Mouse (Mus musculus) kidney, postnatal 4 days (tissue): ENCODE measurements around the gene Ncam1.

Experiments used
- DNase-seq, 2 experiments: peaks; one replicate each; pipeline ENCODE4 v3.0.0; 2021; ENCODE audit warnings: mixed read lengths in 2 of 2

Gene Ncam1

GRCm38 (mm10) chr9:49751466-49751865 lies 47.3 kb downstream of the Ncam1 start:
- no peak for DNase-seq

DNA sequence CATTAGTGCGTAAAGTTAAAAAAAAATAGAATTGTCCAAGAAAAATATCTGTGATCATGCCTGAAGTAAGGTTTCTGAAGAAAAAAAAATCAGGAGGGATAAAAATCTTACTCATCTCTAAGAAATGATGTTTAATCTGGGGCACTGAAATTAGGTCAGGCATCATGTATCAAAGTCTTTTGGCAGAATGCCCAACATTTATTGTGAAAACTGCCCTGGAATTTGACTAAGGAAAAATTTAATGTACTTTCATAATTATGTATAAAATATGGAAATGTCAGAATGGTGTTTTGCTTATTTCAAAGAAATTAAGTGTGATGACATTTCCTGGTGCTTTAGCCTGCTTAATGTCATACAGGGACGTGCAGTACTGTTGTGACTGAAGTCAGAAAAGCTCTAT lies 52.5 kb downstream of the Ncam1 start:
- no peak for DNase-seq

DNA sequence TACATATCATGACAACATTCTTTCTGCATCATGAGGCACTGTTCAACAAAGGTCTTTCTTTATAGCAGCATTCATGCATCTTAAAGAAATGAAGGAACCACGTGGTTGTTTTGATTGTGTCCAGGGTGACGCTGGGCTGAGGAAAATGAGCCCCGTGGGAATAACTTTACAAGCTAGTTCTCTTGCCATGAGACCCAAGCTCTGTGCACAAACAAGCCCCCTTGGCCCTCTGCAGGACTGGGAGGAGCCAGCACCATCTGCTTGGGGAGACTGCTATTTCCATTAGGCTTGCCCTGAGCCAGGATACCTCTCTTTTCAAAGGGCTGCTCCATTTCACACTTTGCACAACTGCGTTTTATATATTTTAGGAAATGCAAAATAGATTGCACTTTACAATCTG lies 53.0 kb downstream of the Ncam1 start:
- DNase-seq, result peak; percentile 42 to 53

- DNase-seq, result no peak
Measured at GRCm38 (mm10) chr9:49744286-49744685, 54.4 kb downstream of the Ncam1 start.

- no peak for DNase-seq
Measured at GRCm38 (mm10) chr9:49739935-49740334, 58.8 kb downstream of the Ncam1 start.

GRCm38 (mm10) chr9:49738546-49738945 lies 60.2 kb downstream of the Ncam1 start:
- DNase-seq, result no peak

DNA sequence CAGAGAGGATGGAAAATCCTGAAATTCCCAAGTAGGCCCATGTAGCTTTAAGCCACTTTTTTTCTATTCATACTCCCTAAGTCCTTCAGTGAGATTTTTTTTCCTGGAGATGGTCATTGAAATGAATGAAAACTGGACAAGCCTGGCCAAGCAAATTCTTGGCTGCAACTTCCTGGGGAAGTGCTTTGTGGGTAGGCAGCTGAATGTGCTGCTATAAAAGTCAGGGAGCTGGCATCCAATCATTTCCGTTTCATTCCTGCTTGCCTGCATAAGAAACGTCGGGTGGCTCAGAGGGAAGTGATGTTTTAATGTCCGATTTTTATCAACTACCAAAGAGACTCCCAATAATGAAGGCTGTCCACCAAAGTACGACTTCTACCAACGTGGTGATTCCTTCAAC lies 61.6 kb downstream of the Ncam1 start:
- no peak for DNase-seq

GRCm38 (mm10) chr9:49734348-49735007 lies 64.2 kb downstream of the Ncam1 start:
- no peak for DNase-seq

- no peak for DNase-seq
Measured at GRCm38 (mm10) chr9:49733726-49734125, 65.0 kb downstream of the Ncam1 start.

- no peak for DNase-seq
Measured at GRCm38 (mm10) chr9:49729479-49729878, 69.2 kb downstream of the Ncam1 start.

DNA sequence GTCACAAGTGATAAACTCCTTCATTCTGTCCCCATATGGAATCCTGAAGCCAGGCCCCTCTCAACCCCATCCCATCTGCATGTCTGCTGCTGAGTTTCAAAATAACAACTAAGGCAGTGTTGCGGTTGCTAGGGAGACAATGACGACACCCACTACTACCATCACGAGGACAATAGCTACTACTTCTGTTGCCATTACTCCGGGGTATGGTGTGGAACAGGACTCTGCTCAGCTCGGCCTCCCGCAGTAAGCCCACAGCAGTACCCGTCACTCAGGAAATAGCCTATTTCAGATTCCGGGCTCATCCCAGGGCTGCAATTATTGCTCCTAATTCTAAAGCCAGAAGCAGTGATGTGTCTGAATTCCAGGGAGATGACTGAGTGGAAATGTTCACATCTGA lies 70.5 kb downstream of the Ncam1 start:
- DNase-seq, result no peak

DNA sequence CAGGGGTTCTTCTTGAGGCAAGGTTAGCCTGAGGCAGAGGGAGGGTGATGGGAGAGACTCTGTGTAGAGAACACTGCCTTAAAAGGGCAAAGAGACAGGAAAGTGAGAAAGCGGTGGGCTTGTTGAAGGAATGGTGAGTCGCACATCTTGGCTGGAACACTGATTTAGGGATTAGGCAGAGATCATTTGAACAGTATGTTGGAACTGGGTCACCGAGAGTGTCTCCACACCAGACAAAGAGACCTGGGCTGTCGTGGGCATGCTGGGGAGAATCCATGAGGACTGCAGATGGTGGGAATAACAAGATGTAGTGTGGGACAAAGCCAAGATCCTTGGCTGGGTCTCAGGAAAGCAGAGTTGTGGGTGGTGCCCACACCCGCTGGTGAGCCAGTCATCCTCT lies 76.0 kb downstream of the Ncam1 start:
- DNase-seq, result no peak

DNA sequence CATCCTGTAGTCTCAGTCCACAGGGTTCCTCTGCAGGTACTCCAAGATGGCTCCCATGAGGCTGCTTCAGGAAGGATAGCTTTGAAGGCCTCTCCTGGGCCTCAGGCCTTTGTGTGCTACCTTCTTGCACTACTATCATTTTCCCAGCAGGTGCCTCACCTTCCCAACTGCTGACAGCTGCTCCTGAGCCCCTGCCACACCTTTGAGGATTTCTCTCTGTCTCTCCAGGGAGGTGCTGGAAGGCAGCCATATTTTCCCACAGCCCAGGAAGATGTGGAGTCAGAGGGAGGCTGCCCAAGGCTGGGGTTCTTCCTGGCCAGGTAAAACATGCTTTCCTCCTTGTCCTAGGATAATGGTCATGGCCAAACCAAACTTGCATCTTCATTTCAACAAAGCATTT lies 83.6 kb downstream of the Ncam1 start:
- DNase-seq, result peak; percentile 36 to 61

GRCm38 (mm10) chr9:49714091-49714490 lies 84.6 kb downstream of the Ncam1 start:
- no peak for DNase-seq

DNA sequence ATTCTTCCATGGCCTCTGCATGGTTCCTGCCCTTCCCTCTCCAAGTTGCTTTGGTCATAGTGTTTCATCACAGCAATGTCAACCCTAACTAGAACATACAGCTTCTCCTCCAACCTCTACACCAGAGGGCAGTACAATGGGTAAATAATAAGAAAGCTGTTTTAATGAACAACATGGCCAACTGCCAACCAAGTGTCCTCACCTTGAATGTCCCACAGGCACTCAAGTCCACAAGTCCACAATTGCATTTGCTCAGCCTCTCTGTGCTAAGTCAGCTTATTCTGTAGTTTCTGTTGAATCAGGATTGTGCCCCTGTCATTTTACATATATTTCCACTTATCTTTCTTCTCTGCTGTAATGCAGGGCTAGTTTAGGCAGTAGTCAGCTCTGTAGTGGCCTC lies 91.1 kb downstream of the Ncam1 start:
- no peak for DNase-seq

GRCm38 (mm10) chr9:49704196-49704967 lies 94.3 kb downstream of the Ncam1 start:
- DNase-seq, result peak; percentile 23 to 45

GRCm38 (mm10) chr9:49695371-49695770 lies 103.4 kb downstream of the Ncam1 start:
- no peak for DNase-seq

- no peak for DNase-seq
Measured at GRCm38 (mm10) chr9:49692791-49693190, 105.9 kb downstream of the Ncam1 start.

- no peak for DNase-seq
Measured at GRCm38 (mm10) chr9:49691344-49691743, 107.4 kb downstream of the Ncam1 start.

DNA sequence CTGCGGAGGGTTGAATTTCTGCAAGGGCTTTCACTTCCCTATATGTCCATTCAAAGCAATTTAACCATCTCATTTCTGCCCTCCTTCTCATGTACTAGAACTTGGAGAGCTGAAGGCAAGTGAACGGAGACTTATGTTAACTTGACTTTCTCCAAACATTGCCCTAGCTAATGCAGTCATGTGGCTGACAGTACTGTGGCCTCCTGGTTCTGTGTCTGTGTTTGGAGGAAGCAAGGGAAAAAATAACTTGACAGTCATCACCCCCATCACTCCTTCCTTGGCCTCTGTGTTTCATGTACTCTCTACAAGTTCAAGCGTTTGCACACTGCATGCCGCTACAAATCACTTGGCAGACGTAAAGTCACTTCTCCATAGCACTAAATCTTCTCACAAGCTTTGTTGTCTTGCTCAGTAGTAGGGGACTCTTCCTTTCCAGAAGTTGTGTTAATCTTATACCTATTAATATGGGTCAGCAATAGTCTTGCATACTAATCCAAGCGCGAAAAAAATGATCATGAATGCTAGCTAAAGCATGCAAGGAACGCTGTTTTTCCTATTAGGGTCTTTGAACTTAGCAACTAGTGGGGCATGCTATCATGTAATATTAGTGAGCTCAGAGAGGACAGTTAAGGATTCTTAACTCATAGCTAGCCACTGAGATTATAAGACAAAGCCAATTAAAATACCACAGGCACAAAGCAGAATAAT lies 115.0 kb downstream of the Ncam1 start:
- peak in 1 of 2 experiments; percentile 29 for DNase-seq

- DNase-seq, result peak in 1 of 2 experiments; percentile 50
Measured at GRCm38 (mm10) chr9:49681848-49682469, 116.8 kb downstream of the Ncam1 start.

DNA sequence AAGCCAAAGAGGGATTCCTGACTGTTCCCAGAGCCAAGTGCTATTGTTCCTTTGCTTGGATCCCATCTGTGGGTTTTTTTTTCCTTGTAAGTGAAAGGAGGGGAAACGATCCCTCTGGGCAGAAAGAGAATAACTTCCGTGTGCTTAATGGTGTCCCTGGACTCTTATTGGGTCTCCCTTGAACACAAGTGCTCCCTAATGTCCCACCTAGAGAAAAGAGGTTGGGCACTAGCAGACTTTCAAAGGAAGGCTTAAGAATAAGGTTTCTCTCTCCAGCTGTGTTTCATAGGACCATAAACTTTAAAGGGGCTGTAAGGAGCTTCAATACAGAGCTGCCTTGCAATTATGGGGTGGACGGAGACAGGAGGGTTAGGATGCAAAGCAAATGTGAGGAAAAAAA lies 119.5 kb downstream of the Ncam1 start:
- DNase-seq, result no peak

- DNase-seq, result no peak
Measured at GRCm38 (mm10) chr9:49675696-49676465, 122.8 kb downstream of the Ncam1 start.
